Mouse (Mus musculus) adrenal gland, postnatal 25 days (tissue): ENCODE results near the gene Dlk1. TPM values are rescaled to one million over a fixed set of nuclear protein-coding genes. Genes with fewer than 3 reads are reported as not detected.
A peak's percentile ranks its signal among the peaks of the same experiment; 100 is the strongest.
"Not testable (repeated sequence)": the region's sequence is repeated elsewhere in the genome, so short reads cannot be mapped to it uniquely, and the experiment has no call there.

Experiments
- DNase-seq: peaks from one replicate; pipeline ENCODE4 v3.0.0; 2021; ENCODE audit warnings: mixed read lengths
- total RNA-seq: library from RNA; stranded (reverse); gene quantifications from 2 replicates; pipeline ENCODE4 v1.2.3, GENCODE M21; 2021

Dlk1 gene
- total RNA-seq, 1 experiment from 2014 or later = 648 TPM

GRCm38 (mm10) chr12:109439974-109440373 is 12.6 kb upstream of the Dlk1 start:
- no peak for DNase-seq

- DNase-seq = no peak
Measured at GRCm38 (mm10) chr12:109441366-109441765, 11.3 kb upstream of the Dlk1 start.

- no peak for DNase-seq
Measured at GRCm38 (mm10) chr12:109442115-109442514, 10.5 kb upstream of the Dlk1 start.

GRCm38 (mm10) chr12:109443276-109443675 is 9.3 kb upstream of the Dlk1 start:
- no peak for DNase-seq

- no peak for DNase-seq
Measured at GRCm38 (mm10) chr12:109444999-109445398, 7.6 kb upstream of the Dlk1 start.

- no peak for DNase-seq
Measured at GRCm38 (mm10) chr12:109445499-109446235, 7.0 kb upstream of the Dlk1 start.

GRCm38 (mm10) chr12:109446236-109446941 is 6.2 kb upstream of the Dlk1 start:
- DNase-seq = peak; percentile 40

- DNase-seq = no peak
Measured at GRCm38 (mm10) chr12:109449421-109450411, 2.9 kb upstream of the Dlk1 start.

- peak; percentile 49 for DNase-seq
Measured at GRCm38 (mm10) chr12:109453065-109453997, 708 bp downstream of the Dlk1 start.

GRCm38 (mm10) chr12:109454137-109454536 is 1.5 kb downstream of the Dlk1 start:
- no peak for DNase-seq

GRCm38 (mm10) chr12:109456531-109457202 is 4.0 kb downstream of the Dlk1 start:
- DNase-seq = no peak

GRCm38 (mm10) chr12:109457836-109458235 is 5.2 kb downstream of the Dlk1 start:
- DNase-seq = no peak

GRCm38 (mm10) chr12:109458896-109459295 is 6.3 kb downstream of the Dlk1 start:
- DNase-seq = no peak

GRCm38 (mm10) chr12:109459481-109460401 is 7.1 kb downstream of the Dlk1 start:
- no peak for DNase-seq

- no peak for DNase-seq
Measured at GRCm38 (mm10) chr12:109462594-109462993, 10.0 kb downstream of the Dlk1 start.

- DNase-seq = not testable (repeated sequence)
Measured at GRCm38 (mm10) chr12:109467417-109467816, 14.8 kb downstream of the Dlk1 start.

- no peak for DNase-seq
Measured at GRCm38 (mm10) chr12:109469793-109470192, 17.2 kb downstream of the Dlk1 start.

GRCm38 (mm10) chr12:109472627-109473026 is 20.0 kb downstream of the Dlk1 start:
- no peak for DNase-seq

- no peak for DNase-seq
Measured at GRCm38 (mm10) chr12:109473575-109473976, 21.0 kb downstream of the Dlk1 start.

- no peak for DNase-seq
Measured at GRCm38 (mm10) chr12:109474187-109474606, 21.6 kb downstream of the Dlk1 start.
